Mouse (Mus musculus): ENCODE measurements at regions not wholly inside any gene's neighbourhood (a gene's known extent, or its start where the extent isn't known, plus 50 kb on each side); places are given as distances from the start of the nearest gene placed in this dataset.

GRCm38 (mm10) chr6:82853076-82853475 is 78.8 kb upstream of the Hk2 start:
- TF ChIP-seq GATA1 (IDR thresholded peaks at IDR 0.05; ENCODE audit: borderline replicate concordance, low read length) (no peak), FLI1 (IDR thresholded peaks at IDR 0.05; ENCODE audit: low read length) (no peak)
